Mouse (Mus musculus): ENCODE measurements around the gene Nostrin. TPM values are rescaled to one million over a fixed set of nuclear protein-coding genes. Genes with fewer than 3 reads are reported as not detected.

The Nostrin gene
- 1.1 and 6.9 TPM in 2 replicates for total RNA-seq (2014; rRNA removed; ENCODE audit: low replicate concordance)
- 7.7 and 8.4 TPM in 2 replicates for polyA plus RNA-seq (2015; fragmentation: Nextera tagmentation; extraction: Ambion mirVana)

DNA sequence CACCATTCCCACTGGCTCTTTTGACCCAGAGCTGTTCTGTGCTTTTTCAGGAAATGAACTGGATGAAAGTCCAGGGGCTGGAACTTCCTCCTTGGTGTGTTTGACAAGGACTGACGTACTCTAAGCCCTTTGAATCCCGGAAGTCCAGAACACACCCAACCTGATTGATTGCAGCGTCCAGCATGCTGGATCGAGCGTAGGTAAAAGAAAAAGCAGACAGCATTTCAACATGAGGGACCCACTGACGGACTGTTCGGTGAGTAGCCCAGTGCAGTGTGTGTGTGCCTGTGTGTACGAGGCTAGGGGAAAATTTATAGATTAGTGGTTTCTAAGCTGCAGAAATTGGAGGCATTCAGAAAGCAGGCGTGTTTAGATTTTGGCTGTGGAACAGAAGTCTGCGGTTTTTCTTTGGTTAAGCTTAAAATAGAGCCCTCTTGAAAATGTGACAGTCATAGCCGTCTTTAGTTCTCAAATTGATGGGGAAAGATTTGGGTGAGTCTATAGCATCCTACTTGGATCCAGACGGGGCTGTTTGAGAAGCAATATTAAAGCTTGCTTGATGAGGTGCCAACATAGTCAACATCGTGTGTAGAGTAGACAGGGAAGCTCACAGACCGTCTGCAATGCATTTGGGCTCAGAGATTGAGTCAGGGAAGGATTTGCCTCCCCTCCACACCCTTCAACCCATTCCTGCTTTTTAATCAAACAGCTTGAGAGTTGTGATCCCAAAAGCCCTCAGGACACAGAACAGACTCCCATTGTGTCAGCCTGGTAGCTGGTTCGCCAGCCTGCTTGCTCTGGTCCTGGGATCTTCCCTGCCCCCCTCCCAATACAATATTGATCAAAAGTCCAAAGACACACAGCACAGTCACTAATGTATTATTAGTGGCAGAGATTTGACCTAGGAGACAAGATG lies at the start of gene Nostrin:
TSS of gene Nostrin (plus strand) at position 140 of the 916 bp plus-strand sequence.
- Histone ChIP-seq H3K4me1 (ENCODE audit: control insufficient read depth, insufficient read depth) (peaks cover 3% of the 10 kb centered on the region; the same call in 1 of the 2 replicates), H3K36me3 (replicated peaks; ENCODE audit: control insufficient read depth, insufficient read depth, low read length) (no peaks in the 10 kb centered on the region), H3K4me3 (ENCODE audit: low read depth, low read length) (peak within 1 kb of the TSS; percentile 32), H3K9ac (replicated peaks; ENCODE audit: low read depth, low read length) (0 out of 2 replicates have a peak within 1 kb of the TSS, but pooled peaks have one; percentile 6), H3K4me2 (ENCODE audit: low read depth, low read length) (peak within 1 kb of the TSS; percentile 50), H3K27me3 (ENCODE audit: control insufficient read depth, insufficient read depth, low read length) (no peaks in the 10 kb centered on the region), H3K27ac (ENCODE audit: low read depth) (peak within 1 kb of the TSS; percentile 64), H3K9me3 (replicated peaks; ENCODE audit: control insufficient read depth, low read length) (no peaks in the 10 kb centered on the region)
- whole genome bisulfite sequencing: 45% methylated on average over 15 of the region's 15 CpGs
- ATAC-seq (ENCODE audit: insufficient read depth, low read depth): peak; percentile 62
- no peak for DNase-seq (ENCODE audit: low spot score)
- TF ChIP-seq EP300 (IDR thresholded peaks at IDR 0.05; ENCODE audit: low read depth): no peak
- TF ChIP-seq CTCF (IDR thresholded peaks at IDR 0.05; ENCODE audit: low read depth): no peak

DNA sequence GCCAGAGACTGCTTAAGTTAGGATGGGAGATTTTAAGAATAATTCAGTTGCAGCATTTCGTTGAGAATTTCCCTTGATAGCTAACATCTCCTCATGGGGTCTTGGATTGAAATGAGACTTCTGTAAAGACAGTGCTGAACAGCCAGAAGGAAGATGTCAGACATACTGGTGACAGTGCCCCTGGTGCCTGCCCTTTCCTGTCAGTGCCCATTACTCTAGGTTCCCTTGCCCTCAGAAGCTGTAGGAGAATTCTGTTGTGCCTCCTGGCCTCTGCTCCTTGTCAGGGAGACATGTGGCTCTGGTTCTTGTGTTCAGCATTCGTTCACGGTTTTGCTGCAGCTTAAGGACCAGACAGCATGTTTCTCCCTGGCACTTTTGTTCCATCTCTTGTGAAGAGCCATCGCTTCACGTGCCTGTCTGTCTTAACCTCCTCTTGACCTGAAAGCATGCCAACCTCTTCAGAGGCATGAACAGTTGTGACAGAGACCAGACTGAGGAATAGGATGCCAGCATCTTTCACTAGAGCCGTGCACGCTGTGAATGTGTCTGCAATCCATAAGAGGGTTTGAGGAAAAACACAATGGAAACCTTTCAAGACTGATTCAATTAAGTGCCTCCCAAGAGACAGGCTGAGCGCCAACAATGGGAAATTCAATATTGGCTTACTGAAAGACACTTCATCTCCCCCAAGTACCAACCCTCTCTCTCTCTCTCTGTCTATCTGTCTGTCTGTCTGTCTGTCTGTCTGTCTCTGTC lies 48.9 kb upstream of the Nostrin start:
- ATAC-seq (ENCODE audit: insufficient read depth, low read depth): no peak
- 49% methylated on average over 8 of the region's 8 CpGs for WGBS
- Histone ChIP-seq H3K27me3 (ENCODE audit: control insufficient read depth, insufficient read depth, low read length) (no peaks in the 10 kb centered on the region), H3K4me2 (ENCODE audit: low read depth, low read length) (no peak overlapping the region), H3K27ac (ENCODE audit: low read depth) (no peak overlapping the region), H3K9me3 (replicated peaks; ENCODE audit: control insufficient read depth, low read length) (no peaks in the 10 kb centered on the region), H3K4me1 (ENCODE audit: control insufficient read depth, insufficient read depth) (no peaks in the 10 kb centered on the region), H3K36me3 (replicated peaks; ENCODE audit: control insufficient read depth, insufficient read depth, low read length) (no peaks in the 10 kb centered on the region), H3K4me3 (ENCODE audit: low read depth, low read length) (no peak overlapping the region), H3K9ac (replicated peaks; ENCODE audit: low read depth, low read length) (no peak overlapping the region)
- no peak for DNase-seq (ENCODE audit: low spot score)
- TF ChIP-seq CTCF (IDR thresholded peaks at IDR 0.05; ENCODE audit: low read depth): no peak
- no peak for TF ChIP-seq EP300 (IDR thresholded peaks at IDR 0.05; ENCODE audit: low read depth)

DNA sequence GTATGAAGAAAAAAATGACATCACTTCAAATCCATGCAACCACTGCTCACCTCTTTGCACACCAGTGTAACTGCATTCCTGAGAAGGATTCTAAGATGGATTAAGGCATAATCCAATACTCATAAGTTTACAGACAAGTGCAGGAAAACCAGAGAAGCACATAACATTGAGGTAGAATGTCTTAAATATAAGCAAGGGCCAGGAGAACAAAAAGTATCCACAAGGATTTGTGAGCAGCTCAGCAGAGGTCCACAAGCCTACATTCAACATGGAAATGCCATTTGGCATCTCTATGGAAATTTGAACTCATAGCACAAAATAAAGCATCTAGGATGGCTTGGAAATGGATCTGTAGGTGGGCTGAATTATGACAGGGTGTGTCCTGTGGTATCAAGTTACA lies 39.8 kb upstream of the Nostrin start:
- H3K9ac ChIP-seq (replicated peaks; ENCODE audit: low read depth, low read length): no peak overlapping the region

GRCm38 (mm10) chr2:69096821-69097220 lies 38.8 kb upstream of the Nostrin start:
- DNase-seq (ENCODE audit: low spot score) (no peak), ATAC-seq (ENCODE audit: insufficient read depth, low read depth) (no peak)
- H3K27ac ChIP-seq (ENCODE audit: low read depth): no peak overlapping the region
- H3K27me3 ChIP-seq (ENCODE audit: control insufficient read depth, insufficient read depth, low read length): no peaks in the 10 kb centered on the region
- H3K9me3 ChIP-seq (replicated peaks; ENCODE audit: control insufficient read depth, low read length): no peaks in the 10 kb centered on the region
- TF ChIP-seq CTCF (IDR thresholded peaks at IDR 0.05; ENCODE audit: low read depth) (no peak), EP300 (IDR thresholded peaks at IDR 0.05; ENCODE audit: low read depth) (no peak)
- no peak overlapping the region for H3K4me3 ChIP-seq (ENCODE audit: low read depth, low read length)
- no peak overlapping the region for H3K9ac ChIP-seq (replicated peaks; ENCODE audit: low read depth, low read length)
- no peaks in the 10 kb centered on the region for H3K36me3 ChIP-seq (replicated peaks; ENCODE audit: control insufficient read depth, insufficient read depth, low read length)
- 81% methylated on average over 4 of the region's 4 CpGs for WGBS
- H3K4me1 ChIP-seq (ENCODE audit: control insufficient read depth, insufficient read depth): 0 out of 2 replicates have a peak, but pooled peaks cover 8% of the 10 kb centered on the region
- H3K4me2 ChIP-seq (ENCODE audit: low read depth, low read length): no peak overlapping the region

More for the DNA sequence above, 39.8 kb upstream of the Nostrin start:
- ATAC-seq (ENCODE audit: insufficient read depth, low read depth): no peak
- Histone ChIP-seq H3K36me3 (replicated peaks; ENCODE audit: control insufficient read depth, insufficient read depth, low read length) (no peaks in the 10 kb centered on the region), H3K27ac (ENCODE audit: low read depth) (no peak overlapping the region), H3K4me3 (ENCODE audit: low read depth, low read length) (no peak overlapping the region), H3K4me2 (ENCODE audit: low read depth, low read length) (no peak overlapping the region), H3K4me1 (ENCODE audit: control insufficient read depth, insufficient read depth) (0 out of 2 replicates have a peak, but pooled peaks cover 8% of the 10 kb centered on the region), H3K9me3 (replicated peaks; ENCODE audit: control insufficient read depth, low read length) (no peaks in the 10 kb centered on the region), H3K27me3 (ENCODE audit: control insufficient read depth, insufficient read depth, low read length) (no peaks in the 10 kb centered on the region)
- TF ChIP-seq EP300 (IDR thresholded peaks at IDR 0.05; ENCODE audit: low read depth): no peak
- no peak for TF ChIP-seq CTCF (IDR thresholded peaks at IDR 0.05; ENCODE audit: low read depth)
- DNase-seq (ENCODE audit: low spot score): no peak

DNA sequence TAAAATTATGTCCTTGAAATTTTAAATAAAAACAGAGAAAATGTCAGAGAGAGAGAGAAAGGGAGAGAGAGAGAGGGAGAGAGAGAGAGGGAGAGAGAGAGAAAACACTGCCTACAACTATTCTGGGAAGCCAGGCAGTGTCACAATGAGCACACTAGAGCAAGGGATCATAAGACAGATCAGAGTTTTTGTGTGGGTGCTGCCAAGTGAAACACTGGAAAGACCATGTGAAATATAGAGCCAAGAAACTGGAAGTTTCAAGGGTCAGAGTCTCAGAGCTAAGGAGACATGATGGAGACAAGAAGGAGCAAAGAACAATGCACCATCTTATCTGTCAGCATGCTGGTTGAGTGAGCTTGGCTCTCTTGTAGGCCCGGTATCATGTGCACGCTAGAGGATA lies 38.1 kb upstream of the Nostrin start:
- Histone ChIP-seq H3K9ac (replicated peaks; ENCODE audit: low read depth, low read length) (no peak overlapping the region), H3K4me3 (ENCODE audit: low read depth, low read length) (no peak overlapping the region), H3K9me3 (replicated peaks; ENCODE audit: control insufficient read depth, low read length) (no peaks in the 10 kb centered on the region), H3K4me2 (ENCODE audit: low read depth, low read length) (no peak overlapping the region), H3K36me3 (replicated peaks; ENCODE audit: control insufficient read depth, insufficient read depth, low read length) (no peaks in the 10 kb centered on the region), H3K4me1 (ENCODE audit: control insufficient read depth, insufficient read depth) (0 out of 2 replicates have a peak, but pooled peaks cover 8% of the 10 kb centered on the region), H3K27me3 (ENCODE audit: control insufficient read depth, insufficient read depth, low read length) (no peaks in the 10 kb centered on the region), H3K27ac (ENCODE audit: low read depth) (no peak overlapping the region)
- ATAC-seq (ENCODE audit: insufficient read depth, low read depth) (no peak), DNase-seq (ENCODE audit: low spot score) (no peak)
- TF ChIP-seq EP300 (IDR thresholded peaks at IDR 0.05; ENCODE audit: low read depth): no peak
- TF ChIP-seq CTCF (IDR thresholded peaks at IDR 0.05; ENCODE audit: low read depth): no peak
- 34% methylated on average over 2 of the region's 2 CpGs for WGBS

Data from heart, postnatal 0 days (tissue).